Mouse (Mus musculus) MEL (cell line): ENCODE results near the gene Ptpru. TPM values are rescaled to one million over a fixed set of nuclear protein-coding genes. Genes with fewer than 3 reads are reported as not detected.
A peak's percentile ranks its signal among the peaks of the same experiment; 100 is the strongest.

Experiments used
- DNase-seq: peaks from one replicate; pipeline ENCODE4 v3.0.0; 2011; ENCODE audit warnings: low read depth, low spot score
- H3K27ac ChIP-seq: 2 replicates; pipeline ENCODE4 v1.5.1; 2012; ENCODE audit warnings: low read depth, mild to moderate bottlenecking, control low read depth, low read length, moderate library complexity; ENCODE audit not compliant: control insufficient read depth
- H3K27me3 ChIP-seq, 2 experiments: fragments of 150-350 bp in 1 of 2; sonication (generic) in 1 of 2; 2 replicates each; pipeline ENCODE4 v1.6.1; 2012; ENCODE audit warnings: low read length in 2 of 2, mild to moderate bottlenecking in 2 of 2, improper control_type of control experiment in 1 of 2, moderate library complexity in 1 of 2; ENCODE audit not compliant: insufficient read depth in 2 of 2, control insufficient read depth in 1 of 2
- H3K36me3 ChIP-seq, 2 experiments: 2 replicates each; pipeline ENCODE4 v1.6.1; 2012 to 2014; ENCODE audit warnings: low read length in 2 of 2, improper control_type of control experiment in 1 of 2, inconsistent platforms in 1 of 2, mild to moderate bottlenecking in 1 of 2; ENCODE audit not compliant: insufficient read depth in 2 of 2, control insufficient read depth in 1 of 2
- H3K4me1 ChIP-seq, 2 experiments: fragments of 150-350 bp in 1 of 2; sonication (generic) in 1 of 2; 2 replicates each; pipeline ENCODE4 v1.6.1; 2012; ENCODE audit warnings: low read length in 2 of 2, improper control_type of control experiment in 1 of 2, mild to moderate bottlenecking in 1 of 2; ENCODE audit not compliant: insufficient read depth in 2 of 2, control insufficient read depth in 1 of 2
- H3K4me3 ChIP-seq, 2 experiments: fragments of 150-350 bp in 1 of 2; sonication (generic) in 1 of 2; 2 replicates each; pipeline ENCODE4 v1.5.1; 2012; ENCODE audit warnings: low read depth in 2 of 2, low read length in 2 of 2, mild to moderate bottlenecking in 2 of 2, moderate library complexity in 2 of 2, control low read depth in 1 of 2, improper control_type of control experiment in 1 of 2; ENCODE audit not compliant: control insufficient read depth in 1 of 2, insufficient read depth in 1 of 2
- H3K79me2 ChIP-seq: 2 replicates; pipeline ENCODE4 v1.6.1; 2012; ENCODE audit warnings: mild to moderate bottlenecking, low read length, moderate library complexity; ENCODE audit not compliant: control insufficient read depth, poor library complexity, insufficient read depth
- H3K9ac ChIP-seq: 2 replicates; pipeline ENCODE4 v1.6.1; 2012; ENCODE audit warnings: low read depth, mild to moderate bottlenecking, control low read depth, low read length, moderate library complexity; ENCODE audit not compliant: control insufficient read depth, poor library complexity, severe bottlenecking
- H3K9me3 ChIP-seq: fragments of 150-350 bp; sonication (generic); replicated peaks from 2 replicates; pipeline ENCODE4 v1.6.1; 2012; ENCODE audit warnings: mild to moderate bottlenecking, low read length, improper control_type of control experiment, moderate library complexity; ENCODE audit not compliant: insufficient read depth
- BHLHE40 ChIP-seq: IDR thresholded peaks from 2 replicates; pipeline ENCODE4 v1.6.1; 2012; ENCODE audit warnings: low read depth, mild to moderate bottlenecking, inconsistent platforms, low read length, improper control_type of control experiment, borderline replicate concordance
- CTCF ChIP-seq, 3 experiments: IDR thresholded peaks in 2 of 3; conservative IDR thresholded peaks in 1 of 3; 2 replicates each; pipeline ENCODE4 v1.5.1; 2011 to 2012; ENCODE audit warnings: low read length in 3 of 3, low read depth in 2 of 3, mild to moderate bottlenecking in 2 of 3, improper control_type of control experiment in 1 of 3, inconsistent platforms in 1 of 3, mixed read lengths in 1 of 3, moderate library complexity in 1 of 3; ENCODE audit not compliant: control insufficient read depth in 1 of 3, insufficient read depth in 1 of 3, poor library complexity in 1 of 3, severe bottlenecking in 1 of 3
- E2F4 ChIP-seq: IDR thresholded peaks from 2 replicates; pipeline ENCODE4 v1.6.1; 2011; ENCODE audit warnings: low read depth, low read length, improper control_type of control experiment, borderline replicate concordance
- EP300 ChIP-seq, 2 experiments: IDR thresholded peaks; 2 replicates each; pipeline ENCODE4 v1.6.1; 2011; ENCODE audit warnings: improper control_type of control experiment in 2 of 2, low read length in 2 of 2, low read depth in 1 of 2, mild to moderate bottlenecking in 1 of 2
- ETS1 ChIP-seq: IDR thresholded peaks from 2 replicates; pipeline ENCODE4 v1.6.1; 2012; ENCODE audit warnings: low read depth, mild to moderate bottlenecking, inconsistent platforms, low read length, improper control_type of control experiment, moderate library complexity
- GATA1 ChIP-seq: IDR thresholded peaks from 2 replicates; pipeline ENCODE4 v1.6.1; 2011; ENCODE audit warnings: low read depth, low read length, improper control_type of control experiment
- HCFC1 ChIP-seq: IDR thresholded peaks from 2 replicates; pipeline ENCODE4 v1.6.1; 2012; ENCODE audit warnings: low read depth, mild to moderate bottlenecking, inconsistent platforms, low read length, improper control_type of control experiment, moderate library complexity
- JUND ChIP-seq: IDR thresholded peaks from 2 replicates; pipeline ENCODE4 v1.6.1; 2011; ENCODE audit warnings: low read depth, mild to moderate bottlenecking, improper control_type of control experiment, low read length
- KAT2A ChIP-seq: conservative IDR thresholded peaks from 2 replicates; pipeline ENCODE4 v1.6.1; 2012; ENCODE audit warnings: low read depth, low read length, improper control_type of control experiment, inconsistent platforms
- MAFK ChIP-seq: IDR thresholded peaks from 2 replicates; pipeline ENCODE4 v1.6.1; 2011; ENCODE audit warnings: low read depth, mild to moderate bottlenecking, low read length, improper control_type of control experiment, borderline replicate concordance
- MAX ChIP-seq: IDR thresholded peaks from 2 replicates; pipeline ENCODE4 v1.6.1; 2011; ENCODE audit warnings: low read length, improper control_type of control experiment
- MEF2A ChIP-seq: IDR thresholded peaks from 2 replicates; pipeline ENCODE4 v1.6.1; 2014; ENCODE audit warnings: low read depth, mild to moderate bottlenecking, inconsistent platforms, low read length, improper control_type of control experiment; ENCODE audit not compliant: poor library complexity, insufficient replicate concordance, severe bottlenecking; ENCODE audit errors: extremely low read depth
- MYB ChIP-seq: IDR thresholded peaks from 2 replicates; pipeline ENCODE4 v1.6.1; 2011; ENCODE audit warnings: mild to moderate bottlenecking, low read depth, low read length, improper control_type of control experiment
- MYC ChIP-seq: IDR thresholded peaks from 2 replicates; pipeline ENCODE4 v1.6.1; 2011; ENCODE audit warnings: low read depth, mild to moderate bottlenecking, low read length, improper control_type of control experiment, moderate library complexity
- POLR2A ChIP-seq, 2 experiments: IDR thresholded peaks; 2 replicates each; pipeline ENCODE4 v1.6.1; 2011 to 2012; ENCODE audit warnings: low read length in 2 of 2, mild to moderate bottlenecking in 2 of 2, control low read depth in 1 of 2, improper control_type of control experiment in 1 of 2, low read depth in 1 of 2, moderate library complexity in 1 of 2; ENCODE audit not compliant: control insufficient read depth in 1 of 2, insufficient read depth in 1 of 2, poor library complexity in 1 of 2
- POLR2AphosphoS2 ChIP-seq: IDR thresholded peaks from 2 replicates; pipeline ENCODE4 v1.6.1; 2011; ENCODE audit warnings: low read length, improper control_type of control experiment
- POLR2AphosphoS5 ChIP-seq: IDR thresholded peaks from 2 replicates; pipeline ENCODE4 v1.6.1; 2012; ENCODE audit warnings: low read depth, borderline replicate concordance, mild to moderate bottlenecking, inconsistent platforms, low read length, moderate library complexity, mixed read lengths
- RAD21 ChIP-seq: IDR thresholded peaks from 2 replicates; pipeline ENCODE4 v1.6.1; 2011; ENCODE audit warnings: mild to moderate bottlenecking, low read depth, low read length, improper control_type of control experiment
- RCOR1 ChIP-seq: IDR thresholded peaks from 2 replicates; pipeline ENCODE4 v1.6.1; 2012; ENCODE audit warnings: low read depth, mild to moderate bottlenecking, inconsistent platforms, low read length, improper control_type of control experiment
- SIN3A ChIP-seq: IDR thresholded peaks from 2 replicates; pipeline ENCODE4 v1.6.1; 2012; ENCODE audit warnings: low read length, improper control_type of control experiment, inconsistent platforms
- SMC3 ChIP-seq: IDR thresholded peaks from 2 replicates; pipeline ENCODE4 v1.6.1; 2011; ENCODE audit warnings: low read depth, low read length, improper control_type of control experiment
- TAL1 ChIP-seq: IDR thresholded peaks from 2 replicates; pipeline ENCODE4 v1.6.1; 2012; ENCODE audit warnings: mild to moderate bottlenecking, inconsistent platforms, low read length, moderate library complexity, mixed read lengths
- TBP ChIP-seq: IDR thresholded peaks from 2 replicates; pipeline ENCODE4 v1.8.0; 2011; ENCODE audit warnings: low read depth, low read length, improper control_type of control experiment
- TCF12 ChIP-seq: IDR thresholded peaks from 2 replicates; pipeline ENCODE4 v1.6.1; 2014; ENCODE audit warnings: low read depth, mild to moderate bottlenecking, inconsistent platforms, low read length, improper control_type of control experiment, moderate library complexity
- UBTF ChIP-seq: IDR thresholded peaks from 2 replicates; pipeline ENCODE4 v1.6.1; 2012; ENCODE audit warnings: low read depth, mild to moderate bottlenecking, inconsistent platforms, low read length, improper control_type of control experiment, moderate library complexity, borderline replicate concordance; ENCODE audit not compliant: insufficient read depth
- ZKSCAN1 ChIP-seq: IDR thresholded peaks from 2 replicates; pipeline ENCODE4 v1.6.1; 2012; ENCODE audit warnings: low read depth, mild to moderate bottlenecking, inconsistent platforms, low read length, improper control_type of control experiment, moderate library complexity
- ZMIZ1 ChIP-seq: IDR thresholded peaks from 2 replicates; pipeline ENCODE4 v1.6.1; 2012; ENCODE audit warnings: low read depth, mild to moderate bottlenecking, inconsistent platforms, low read length, improper control_type of control experiment, moderate library complexity
- ZNF384 ChIP-seq: IDR thresholded peaks from 2 replicates; pipeline ENCODE4 v1.6.1; 2012; ENCODE audit warnings: low read depth, mild to moderate bottlenecking, inconsistent platforms, low read length, improper control_type of control experiment
- polyA plus RNA-seq, 2 experiments: library from polyadenylated mRNA; stranded (reverse) in 1 of 2; unstranded in 1 of 2; fragments of >175 nt in 1 of 2; fragments of >200 nt in 1 of 2; gene quantifications; 2 replicates each; pipeline versions ENCODE4 v1.2.1 to v1.2.4; 2012; ENCODE audit warnings: low replicate concordance in 2 of 2, low read depth in 1 of 2; ENCODE audit not compliant: insufficient read length in 2 of 2, insufficient read depth in 1 of 2, missing spikeins in 1 of 2
- total RNA-seq: library from RNA; depleted of rRNA; stranded (reverse); fragments of 300-350 nt; gene quantifications from 2 replicates; pipeline ENCODE4 v1.2.3, GENCODE M21; 2012

Ptpru gene
- total and polyA plus RNA-seq, 3 experiments, result 3.4 to 6.8 TPM; not detected in 1

GRCm38 (mm10) chr4:131831546-131832045, 6.5 kb downstream of the Ptpru start:
- no peaks in the 10 kb centered on the region for H3K27me3 ChIP-seq
- no peaks in the 10 kb centered on the region for H3K79me2 ChIP-seq
- no peak for DNase-seq
- no peak for TF ChIP-seq KAT2A
- TF ChIP-seq MAFK, result no peak
- no peak for TF ChIP-seq POLR2AphosphoS5
- no peak for TF ChIP-seq MYB
- TF ChIP-seq ZMIZ1, result no peak
- TF ChIP-seq MEF2A, result no peak
- TF ChIP-seq POLR2A (IDR thresholded peaks at IDR 0.05; ENCODE audit: control insufficient read depth in 1 of 2, insufficient read depth in 1 of 2, low read depth in 1 of 2, low read length in 2 of 2, poor library complexity in 1 of 2), result no peak
- no peak for TF ChIP-seq RAD21
- TF ChIP-seq UBTF, result no peak
- no peak for TF ChIP-seq SIN3A
- TF ChIP-seq JUND, result no peak
- no peak for TF ChIP-seq POLR2AphosphoS2
- no peak for TF ChIP-seq HCFC1
- TF ChIP-seq E2F4, result no peak
- no peak for TF ChIP-seq MAX
- TF ChIP-seq MYC, result no peak
- no peak for TF ChIP-seq EP300 (IDR thresholded peaks at IDR 0.05; ENCODE audit: low read depth in 1 of 2, low read length in 2 of 2)
- no peak for TF ChIP-seq RCOR1
- no peak for TF ChIP-seq TBP
- TF ChIP-seq, all 39 proteins: peak for 0
- Histone ChIP-seq H3K9me3 (no peaks in the 10 kb centered on the region), H3K27ac (no peak overlapping the region), H3K36me3 (no peaks in the 10 kb centered on the region), H3K4me1 (peaks cover 0 to 5% of the 10 kb centered on the region in 2 experiments; a peak in 1 of 4 replicates), H3K4me3 (no peak overlapping the region), H3K9ac (no peak overlapping the region)

- TF ChIP-seq ETS1 (0 out of 2 replicates have a peak, but pooled peaks have one; percentile 19), SMC3 (no peak), CTCF (IDR thresholded peaks at IDR 0.05 in 2 of 3, conservative IDR thresholded peaks at IDR 0.05 in 1 of 3; ENCODE audit: control insufficient read depth in 1 of 3, insufficient read depth in 1 of 3, low read depth in 2 of 3, low read length in 3 of 3, poor library complexity in 1 of 3, severe bottlenecking in 1 of 3) (no peak), RAD21 (no peak), BHLHE40 (no peak), EP300 (IDR thresholded peaks at IDR 0.05; ENCODE audit: low read depth in 1 of 2, low read length in 2 of 2) (peak in 1 of 2 experiments; percentile 28; a peak in 1 of 4 replicates), RCOR1 (no peak), ZKSCAN1 (no peak), TCF12 (peak; percentile 36; the same call in 1 of the 2 replicates), ZNF384 (no peak), GATA1 (0 out of 2 replicates have a peak, but pooled peaks have one; percentile 36), SIN3A (no peak), TAL1 (peak; percentile 63)
- Histone ChIP-seq H3K27ac (no peak overlapping the region), H3K79me2 (no peaks in the 10 kb centered on the region), H3K27me3 (no peaks in the 10 kb centered on the region), H3K4me1 (peaks cover 0 to 5% of the 10 kb centered on the region in 2 experiments; a peak in 1 of 4 replicates), H3K36me3 (no peaks in the 10 kb centered on the region), H3K9me3 (no peaks in the 10 kb centered on the region), H3K4me3 (no peak overlapping the region), H3K9ac (no peak overlapping the region)
- DNase-seq, result peak; percentile 71
Observed at GRCm38 (mm10) chr4:131829123-131829522, 9.0 kb downstream of the Ptpru start.
